Mouse (Mus musculus): ENCODE results near the gene Cybc1.

DNA sequence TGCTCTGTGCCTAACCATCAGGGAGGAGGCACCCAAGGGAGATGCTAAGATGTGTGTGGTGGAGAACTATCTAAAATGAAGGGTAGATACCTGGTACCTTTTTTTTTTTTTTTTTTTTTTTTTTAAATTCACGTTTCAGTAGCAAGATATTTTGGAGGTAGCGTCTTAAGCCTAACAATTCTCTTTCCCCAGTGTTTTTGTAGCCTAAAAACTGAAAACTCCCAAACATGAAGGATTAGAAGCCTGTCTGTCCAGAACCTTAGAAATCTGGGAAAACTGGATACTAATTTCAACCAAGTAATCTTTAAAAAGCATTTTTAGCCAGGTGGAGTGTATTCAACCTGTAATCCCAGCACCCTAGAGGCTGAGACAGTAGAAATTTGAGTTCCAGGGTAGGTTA lies 32.0 kb upstream of the Cybc1 start:
- no peak for TF ChIP-seq CTCF (conservative IDR thresholded peaks at IDR 0.05; ENCODE audit: low read length)
- no peak for TF ChIP-seq POU5F1 (IDR thresholded peaks at IDR 0.05; ENCODE audit: borderline replicate concordance, low read length)
- no peak for TF ChIP-seq NANOG (IDR thresholded peaks at IDR 0.05; ENCODE audit: borderline replicate concordance, low read length)
